Mouse (Mus musculus): ENCODE measurements around the gene E030030I06Rik. TPM values are rescaled to one million over a fixed set of nuclear protein-coding genes. Genes with fewer than 3 reads are reported as not detected.

The E030030I06Rik gene
- polyA plus RNA-seq, 1 experiment from 2014 or later = 8.6 TPM

Other genes starting within 250 kb of the E030030I06Rik start
- gene 4930444G20Rik, start 81.2 kb downstream of the E030030I06Rik start, polyA plus RNA-seq (2015; fragmentation: Nextera tagmentation; extraction: Ambion mirVana) = not detected in 2 replicates
- gene Raet1e, start 9.3 kb upstream of the E030030I06Rik start, polyA plus RNA-seq (2015; fragmentation: Nextera tagmentation; extraction: Ambion mirVana) = 2.3 and 2.7 TPM in 2 replicates
- 1.4 and 1.5 TPM in 2 replicates for gene H60b, start 9.3 kb upstream of the E030030I06Rik start, polyA plus RNA-seq (2015; fragmentation: Nextera tagmentation; extraction: Ambion mirVana)
- gene Raet1d, start 211.3 kb upstream of the E030030I06Rik start, polyA plus RNA-seq (2015; fragmentation: Nextera tagmentation; extraction: Ambion mirVana) = 5.5 and 5.9 TPM in 2 replicates